Mouse (Mus musculus) myocyte (in vitro differentiated cells): Measurements from ENCODE around the gene Adam8. TPM values are rescaled to one million over a fixed set of nuclear protein-coding genes. Genes with fewer than 3 reads are reported as not detected.

Source experiments
- H3K27me3 ChIP-seq: one replicate; pipeline ENCODE4 v1.6.1; 2011; ENCODE audit not compliant: control insufficient read depth, insufficient read depth, insufficient read length
- H3K36me3 ChIP-seq: one replicate; pipeline ENCODE4 v1.6.1; 2011; ENCODE audit not compliant: control insufficient read depth, insufficient read depth
- H3K4me2 ChIP-seq: one replicate; pipeline ENCODE4 v1.6.1; 2011; ENCODE audit warnings: low read depth, control low read depth
- H3K4me3 ChIP-seq: one replicate; pipeline ENCODE4 v1.5.1; 2011; ENCODE audit warnings: mild to moderate bottlenecking, control low read depth, moderate library complexity
- H3K79me2 ChIP-seq: one replicate; pipeline ENCODE4 v1.6.1; 2011; ENCODE audit not compliant: control insufficient read depth, insufficient read depth
- H3ac ChIP-seq: one replicate; pipeline ENCODE4 v1.6.1; 2011; ENCODE audit not compliant: control insufficient read depth, insufficient read length
- CEBPB ChIP-seq: IDR thresholded peaks from 2 replicates; pipeline ENCODE4 v1.6.1; 2011; ENCODE audit warnings: mild to moderate bottlenecking, moderate library complexity; ENCODE audit not compliant: poor library complexity, insufficient read depth, severe bottlenecking
- E2F4 ChIP-seq: IDR thresholded peaks from one replicate; pipeline ENCODE4 v1.6.1; 2011; ENCODE audit warnings: mild to moderate bottlenecking, control low read depth, moderate library complexity; ENCODE audit not compliant: insufficient read depth
- MAX ChIP-seq: IDR thresholded peaks from one replicate; pipeline ENCODE4 v1.6.1; 2011; ENCODE audit warnings: low read depth, mild to moderate bottlenecking, control low read depth
- MYOD1 ChIP-seq, 3 experiments: IDR thresholded peaks; one replicate each; pipeline ENCODE4 v1.6.1; 2011; ENCODE audit warnings: control low read depth in 2 of 3, low read depth in 2 of 3, mild to moderate bottlenecking in 2 of 3, moderate library complexity in 1 of 3; ENCODE audit not compliant: insufficient read length in 2 of 3, control insufficient read depth in 1 of 3
- MYOG ChIP-seq, 3 experiments: IDR thresholded peaks; one replicate each; pipeline ENCODE4 v1.6.1; 2011; ENCODE audit warnings: control low read depth in 2 of 3, low read depth in 2 of 3, mild to moderate bottlenecking in 2 of 3; ENCODE audit not compliant: insufficient read length in 2 of 3, control insufficient read depth in 1 of 3, insufficient read depth in 1 of 3
- POLR2A ChIP-seq: IDR thresholded peaks from one replicate; pipeline ENCODE4 v1.6.1; 2011; ENCODE audit warnings: low read depth, mild to moderate bottlenecking, control low read depth, moderate library complexity; ENCODE audit not compliant: insufficient read length
- POLR2AphosphoS2 ChIP-seq: IDR thresholded peaks from one replicate; pipeline ENCODE4 v1.6.1; 2011; ENCODE audit warnings: low read depth, control low read depth; ENCODE audit not compliant: insufficient read length
- REST ChIP-seq: IDR thresholded peaks from one replicate; pipeline ENCODE4 v1.6.1; 2011; ENCODE audit warnings: mild to moderate bottlenecking, control low read depth, moderate library complexity; ENCODE audit not compliant: insufficient read depth, insufficient read length
- SRF ChIP-seq: IDR thresholded peaks from one replicate; pipeline ENCODE4 v1.6.1; 2011; ENCODE audit warnings: low read depth; ENCODE audit not compliant: control insufficient read depth, insufficient read length
- TCF12 ChIP-seq: IDR thresholded peaks from one replicate; pipeline ENCODE4 v1.6.1; 2011; ENCODE audit warnings: mild to moderate bottlenecking, control low read depth; ENCODE audit not compliant: poor library complexity, insufficient read depth, severe bottlenecking
- TCF3 ChIP-seq: IDR thresholded peaks from one replicate; pipeline ENCODE4 v1.6.1; 2011; ENCODE audit warnings: low read depth, control low read depth; ENCODE audit not compliant: insufficient read length
- USF1 ChIP-seq: IDR thresholded peaks from one replicate; pipeline ENCODE4 v1.6.1; 2011; ENCODE audit warnings: low read depth, mild to moderate bottlenecking, control low read depth, moderate library complexity
- polyA plus RNA-seq: library from polyadenylated mRNA; unstranded; fragments of >200 nt; fragmentation: generic; extraction: Trizol; gene quantifications from one replicate; pipeline ENCODE4 v1.2.1, GENCODE M21; 2012; ENCODE audit warnings: missing spikeins

The Adam8 gene
- polyA plus RNA-seq = 2.3 TPM

DNA sequence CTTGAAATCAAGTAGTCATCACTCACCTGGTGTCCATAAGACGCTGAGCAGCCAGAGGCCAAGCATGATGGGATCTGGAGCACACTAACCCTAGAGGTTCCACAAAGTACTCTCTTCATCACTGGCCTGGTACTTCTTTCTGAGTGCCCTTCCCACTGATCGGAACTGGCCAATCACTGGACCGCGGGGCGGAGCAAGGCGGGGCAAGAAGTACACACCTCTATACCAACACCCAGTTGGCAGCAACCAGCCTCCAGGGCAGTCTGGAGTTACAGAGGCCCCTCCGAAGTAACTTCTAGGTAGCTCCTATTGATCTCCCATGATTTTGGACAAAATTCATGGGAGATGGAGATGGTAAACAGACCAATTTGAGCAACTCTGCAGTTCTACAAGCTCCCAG is at the start of gene Adam8:
Gene Adam8 (minus strand): TSS at position 157 of the 400 bp plus-strand sequence.
- H3K79me2 ChIP-seq = no peaks in the 10 kb centered on the region
- no peak for TF ChIP-seq POLR2AphosphoS2
- TF ChIP-seq CEBPB = no peak
- no peak for TF ChIP-seq SRF
- TF ChIP-seq REST = no peak
- TF ChIP-seq TCF3 = no peak
- no peak for TF ChIP-seq TCF12
- TF ChIP-seq E2F4 = no peak
- TF ChIP-seq POLR2A = no peak
- no peak for TF ChIP-seq MAX
- no peak for TF ChIP-seq MYOD1 (IDR thresholded peaks at IDR 0.05; ENCODE audit: control insufficient read depth in 1 of 3, insufficient read length in 2 of 3, low read depth in 2 of 3)
- TF ChIP-seq MYOG (IDR thresholded peaks at IDR 0.05; ENCODE audit: control insufficient read depth in 1 of 3, insufficient read depth in 1 of 3, insufficient read length in 2 of 3, low read depth in 2 of 3) = no peak
- TF ChIP-seq USF1 = no peak

DNA sequence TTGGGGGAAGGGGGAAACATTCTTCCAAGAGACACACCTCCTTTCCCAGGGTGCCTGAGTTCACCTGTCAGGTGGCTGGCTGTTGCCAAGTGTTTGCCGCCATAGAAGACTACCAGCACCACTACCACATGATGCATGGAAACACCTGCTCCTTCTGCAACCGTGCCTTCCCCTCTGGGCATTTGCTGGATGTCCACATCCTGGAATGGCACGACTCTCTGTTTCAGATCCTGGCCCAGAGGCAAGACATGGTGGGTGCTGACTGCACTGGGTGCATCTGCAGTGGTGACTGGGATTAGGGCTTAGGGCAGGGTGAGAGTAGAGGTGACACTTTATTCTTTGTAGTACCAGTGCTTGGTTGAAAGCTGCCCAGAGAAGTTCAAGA is 44.8 kb upstream of the Adam8 start:
- Histone ChIP-seq H3K4me2 (peak overlapping the region; percentile 75), H3K27me3 (no peaks in the 10 kb centered on the region), H3ac (no peak overlapping the region), H3K4me3 (peak overlapping the region; percentile 62), H3K79me2 (peaks cover 11% of the 10 kb centered on the region), H3K36me3 (no peaks in the 10 kb centered on the region)
- TF ChIP-seq TCF12 (no peak), TCF3 (no peak), CEBPB (no peak), E2F4 (no peak), POLR2A (no peak), USF1 (no peak)

More for the DNA sequence above, at the start of gene Adam8:
- Histone ChIP-seq H3K36me3 (peaks cover 5% of the 10 kb centered on the region), H3K4me3 (no peak within 1 kb of the TSS), H3K27me3 (no peaks in the 10 kb centered on the region), H3ac (no peak within 1 kb of the TSS), H3K4me2 (peak within 1 kb of the TSS; percentile 12)

- peak within 1 kb of the TSS; percentile 36 for H3ac ChIP-seq
- H3K36me3 ChIP-seq = no peaks in the 10 kb centered on the region
- peaks cover 11% of the 10 kb centered on the region for H3K79me2 ChIP-seq
- H3K4me2 ChIP-seq = peak within 1 kb of the TSS; percentile 82
- H3K4me3 ChIP-seq = peak within 1 kb of the TSS; percentile 62
- TF ChIP-seq POLR2A (peak; percentile 76), POLR2AphosphoS2 (peak; percentile 63), TCF12 (no peak), SRF (peak; percentile 15), MAX (no peak), MYOG (IDR thresholded peaks at IDR 0.05; ENCODE audit: control insufficient read depth in 1 of 3, insufficient read depth in 1 of 3, insufficient read length in 2 of 3, low read depth in 2 of 3) (no peak), USF1 (no peak), CEBPB (no peak), TCF3 (no peak), MYOD1 (IDR thresholded peaks at IDR 0.05; ENCODE audit: control insufficient read depth in 1 of 3, insufficient read length in 2 of 3, low read depth in 2 of 3) (peak in 1 of 3 experiments; percentile 18), E2F4 (peak; percentile 62), REST (no peak)
- no peaks in the 10 kb centered on the region for H3K27me3 ChIP-seq
Measured at GRCm38 (mm10) chr7:140036281-140037170, 44.2 kb upstream of the Adam8 start, which contains the start of the genes Zfp511 and Tubgcp2. Gene Zfp511, plus strand, starts transcription at chr7:140036391. Gene Tubgcp2, minus strand, starts transcription at chr7:140036669.

DNA sequence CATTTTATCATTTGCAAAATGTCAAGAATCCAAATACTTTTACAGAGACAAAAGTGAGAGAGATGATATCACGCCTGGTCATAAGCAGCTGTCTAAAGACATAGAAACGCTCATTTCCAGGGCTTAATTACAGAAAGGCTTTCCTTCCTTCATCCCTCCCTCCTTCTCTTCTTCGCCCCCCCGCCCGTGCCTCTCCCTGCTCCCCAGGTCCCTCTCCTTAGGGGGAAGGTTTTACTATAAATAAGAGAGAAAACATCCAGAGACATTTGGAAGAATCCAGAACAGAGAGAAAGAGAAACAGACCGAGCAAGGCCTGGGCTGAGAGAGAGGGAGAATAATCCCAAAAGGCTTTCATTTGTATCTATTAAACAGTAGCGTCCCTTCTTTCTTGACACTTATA is 43.1 kb upstream of the Adam8 start:
- Histone ChIP-seq H3K4me2 (peak overlapping the region; percentile 82), H3K27me3 (no peaks in the 10 kb centered on the region), H3ac (peak overlapping the region; percentile 36), H3K79me2 (peaks cover 11% of the 10 kb centered on the region), H3K36me3 (no peaks in the 10 kb centered on the region), H3K4me3 (peak overlapping the region; percentile 62)
- TF ChIP-seq TCF12 (no peak), MYOG (IDR thresholded peaks at IDR 0.05; ENCODE audit: control insufficient read depth in 1 of 3, insufficient read depth in 1 of 3, insufficient read length in 2 of 3, low read depth in 2 of 3) (no peak), REST (no peak), E2F4 (no peak), MYOD1 (IDR thresholded peaks at IDR 0.05; ENCODE audit: control insufficient read depth in 1 of 3, insufficient read length in 2 of 3, low read depth in 2 of 3) (no peak), TCF3 (no peak), USF1 (no peak), POLR2AphosphoS2 (no peak)
